Mouse (Mus musculus) embryonic facial prominence, embryonic 14.5 days (tissue): Measurements from ENCODE around the gene Nrip2. TPM values are rescaled to one million over a fixed set of nuclear protein-coding genes. Genes with fewer than 3 reads are reported as not detected.

ENCODE experiments used
- ATAC-seq: fragments of 200-750 bp; cut with Nextera tagmentation; 2 replicates; pipeline ENCODE4 v1.8.0; 2017; ENCODE audit warnings: low read depth, moderate number of reproducible peaks, moderate TSS enrichment
- DNase-seq: peaks from one replicate; pipeline ENCODE4 v3.0.0-alpha.2; 2015; ENCODE audit warnings: low spot score
- H3K27ac ChIP-seq: fragments of 300-500 bp; sonication (generic); replicated peaks from 2 replicates; pipeline ENCODE4 v1.5.1; 2014; ENCODE audit warnings: low read depth, mild to moderate bottlenecking, low read length, moderate library complexity
- H3K27me3 ChIP-seq: fragments of 300-500 bp; sonication (generic); replicated peaks from 2 replicates; pipeline ENCODE4 v1.6.1; 2014; ENCODE audit warnings: low read length; ENCODE audit not compliant: control insufficient read depth, insufficient read depth
- H3K36me3 ChIP-seq: fragments of 300-500 bp; sonication (generic); 2 replicates; pipeline ENCODE4 v1.6.1; 2014; ENCODE audit warnings: low read length, mixed read lengths; ENCODE audit not compliant: control insufficient read depth, insufficient read depth
- H3K4me1 ChIP-seq: fragments of 300-500 bp; sonication (generic); 2 replicates; pipeline ENCODE4 v1.6.1; 2014; ENCODE audit warnings: antibody characterized with exemption, low read length; ENCODE audit not compliant: control insufficient read depth, insufficient read depth
- H3K4me2 ChIP-seq: fragments of 300-500 bp; sonication (generic); 2 replicates; pipeline ENCODE4 v1.6.1; 2014; ENCODE audit warnings: low read depth, mild to moderate bottlenecking, low read length, moderate library complexity, mixed read lengths
- H3K4me3 ChIP-seq: fragments of 300-500 bp; sonication (generic); 2 replicates; pipeline ENCODE4 v1.5.1; 2014; ENCODE audit warnings: low read depth, mild to moderate bottlenecking, low read length
- H3K9ac ChIP-seq: fragments of 300-500 bp; sonication (generic); 2 replicates; pipeline ENCODE4 v1.6.1; 2014; ENCODE audit warnings: low read depth, mild to moderate bottlenecking, low read length, moderate library complexity, mixed read lengths
- H3K9me3 ChIP-seq: fragments of 300-500 bp; sonication (generic); 2 replicates; pipeline ENCODE4 v1.6.1; 2016; ENCODE audit warnings: low read length; ENCODE audit not compliant: control insufficient read depth
- WGBS: fragments of 180-500 bp; shearing (Covaris S2); extraction: QIAGEN DNeasy Blood & Tissue Kit; methylation state at CpG from one replicate; pipeline ENCODE4 v1.1.7; 2014; 5-methylcytosine and 5-hydroxymethylcytosine counted together
- polyA plus RNA-seq: library from polyadenylated mRNA; unstranded; fragments of >200 nt; fragmentation: Nextera tagmentation; extraction: Ambion mirVana; gene quantifications from 2 replicates; pipeline ENCODE4 v1.2.1, GENCODE M21; 2014

Gene Nrip2
- polyA plus RNA-seq, 1 experiment from 2014 or later, result 7.2 TPM

- Histone ChIP-seq H3K9me3 (no peaks in the 10 kb centered on the region), H3K27ac (no peak overlapping the region), H3K9ac (peak overlapping the region; percentile 97), H3K4me2 (peak overlapping the region; percentile 81), H3K36me3 (peaks cover 52% of the 10 kb centered on the region), H3K27me3 (no peaks in the 10 kb centered on the region), H3K4me3 (peak overlapping the region; percentile 99), H3K4me1 (peaks cover 8% of the 10 kb centered on the region; the same call in 1 of the 2 replicates)
- ATAC-seq (no peak), DNase-seq (no peak)
- 91% methylated on average over 8 of the region's 8 CpGs for WGBS
These were observed 37.4 kb downstream of the Nrip2 start for GRCm38 (mm10) chr6:128436356-128437005.

DNA sequence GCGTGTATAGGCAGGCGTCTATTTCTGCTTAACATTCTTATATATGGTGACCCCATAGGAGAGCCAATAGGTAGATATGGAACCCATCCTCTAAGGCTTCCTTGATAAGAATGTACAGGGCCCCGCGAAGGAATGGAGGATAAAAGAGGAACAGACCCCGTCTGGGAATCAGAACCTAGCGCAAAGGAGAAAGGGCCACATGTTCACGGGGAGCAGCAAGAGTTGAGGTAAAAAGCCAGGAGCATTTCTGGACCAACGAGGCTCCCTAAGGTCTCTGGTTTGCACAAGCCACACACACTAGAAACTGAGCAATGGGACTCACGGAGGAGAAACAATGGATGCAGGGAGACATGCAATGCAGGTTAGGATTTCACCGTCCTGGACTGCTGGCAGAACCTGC, 38.2 kb downstream of the Nrip2 start:
- 1% methylated on average over 10 of the region's 10 CpGs for WGBS
- Histone ChIP-seq H3K36me3 (peaks cover 44% of the 10 kb centered on the region), H3K4me3 (peak overlapping the region; percentile 99), H3K9ac (peak overlapping the region; percentile 97), H3K4me2 (peak overlapping the region; percentile 81), H3K9me3 (no peaks in the 10 kb centered on the region), H3K27ac (peak overlapping the region; percentile 94), H3K27me3 (no peaks in the 10 kb centered on the region), H3K4me1 (peaks cover 8% of the 10 kb centered on the region; the same call in 1 of the 2 replicates)
- no peak for DNase-seq
- ATAC-seq, result peak; percentile 8; the same call in 1 of the 2 replicates

- peak overlapping the region; percentile 97 for H3K9ac ChIP-seq
These were observed 38.7 kb downstream of the Nrip2 start for GRCm38 (mm10) chr6:128437731-128438316.

DNA sequence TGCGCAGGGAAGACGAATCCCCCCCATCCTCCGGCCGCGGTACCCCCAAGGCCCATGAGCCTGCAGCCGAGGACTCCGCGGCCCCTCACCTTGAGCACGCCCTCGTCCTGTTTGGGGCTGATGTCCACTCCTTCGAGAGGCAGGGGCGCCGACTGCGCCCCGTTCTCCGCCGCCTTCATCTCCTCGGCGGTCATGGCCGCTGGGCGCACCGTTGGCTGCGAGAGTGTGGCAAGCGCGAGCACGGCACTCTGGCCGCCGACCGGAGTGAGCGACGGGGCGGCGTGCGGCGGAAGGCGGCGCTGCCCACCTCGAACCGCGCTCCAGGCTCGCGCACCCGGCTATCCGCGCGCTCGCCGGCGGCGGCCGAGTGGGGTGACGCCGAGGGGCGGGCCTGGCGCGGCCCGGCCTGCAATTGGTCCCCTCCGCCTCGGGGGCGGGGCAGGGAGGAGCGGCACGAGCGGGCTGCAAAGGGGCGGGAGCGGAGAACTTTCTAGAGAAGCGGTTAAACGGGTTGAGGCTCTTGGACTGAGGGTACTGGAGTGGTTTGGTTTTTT, 39.3 kb downstream of the Nrip2 start, which contains the start of gene Fkbp4:
Gene Fkbp4 (minus strand): TSS at position 361 of the 554 bp plus-strand sequence.
- Histone ChIP-seq H3K27ac (peak within 1 kb of the TSS; percentile 94), H3K4me3 (peak within 1 kb of the TSS; percentile 99), H3K9me3 (no peaks in the 10 kb centered on the region), H3K4me1 (peaks cover 8% of the 10 kb centered on the region; the same call in 1 of the 2 replicates), H3K9ac (peak within 1 kb of the TSS; percentile 97), H3K4me2 (peak within 1 kb of the TSS; percentile 81), H3K36me3 (peaks cover 33% of the 10 kb centered on the region), H3K27me3 (no peaks in the 10 kb centered on the region)
- ATAC-seq (peak; percentile 97), DNase-seq (peak; percentile 97)
- 0% methylated on average over 32 of the region's 67 CpGs for WGBS

More at GRCm38 (mm10) chr6:128437731-128438316, 38.7 kb downstream of the Nrip2 start:
- WGBS, result 1% methylated on average over 16 of the region's 52 CpGs
- ATAC-seq (peak; percentile 71), DNase-seq (peak; percentile 69)
- Histone ChIP-seq H3K4me2 (peak overlapping the region; percentile 81), H3K27ac (peak overlapping the region; percentile 94), H3K9me3 (no peaks in the 10 kb centered on the region), H3K4me3 (peak overlapping the region; percentile 99), H3K36me3 (peaks cover 38% of the 10 kb centered on the region), H3K4me1 (peaks cover 8% of the 10 kb centered on the region; the same call in 1 of the 2 replicates), H3K27me3 (no peaks in the 10 kb centered on the region)

GRCm38 (mm10) chr6:128438871-128439341, 39.8 kb downstream of the Nrip2 start:
- WGBS, result 22% methylated on average over 18 of the region's 18 CpGs
- Histone ChIP-seq H3K9me3 (no peaks in the 10 kb centered on the region), H3K4me1 (peaks cover 8% of the 10 kb centered on the region; the same call in 1 of the 2 replicates), H3K36me3 (peaks cover 27% of the 10 kb centered on the region), H3K27me3 (no peaks in the 10 kb centered on the region), H3K9ac (peak overlapping the region; percentile 97), H3K4me2 (peak overlapping the region; percentile 81), H3K27ac (peak overlapping the region; percentile 74), H3K4me3 (peak overlapping the region; percentile 99)
- peak; percentile 58 for ATAC-seq
- no peak for DNase-seq

- 93% methylated on average over 2 of the region's 2 CpGs for WGBS
- no peak for DNase-seq
These were observed 41.1 kb downstream of the Nrip2 start for GRCm38 (mm10) chr6:128440238-128440637.

GRCm38 (mm10) chr6:128445761-128446535, 46.9 kb downstream of the Nrip2 start:
- no peaks in the 10 kb centered on the region for H3K27me3 ChIP-seq
- H3K4me1 ChIP-seq, result no peaks in the 10 kb centered on the region; the same call in 1 of the 2 replicates
- H3K9ac ChIP-seq, result no peak overlapping the region
- H3K27ac ChIP-seq, result no peak overlapping the region
- peak; percentile 72 for ATAC-seq
- no peaks in the 10 kb centered on the region for H3K36me3 ChIP-seq
- H3K4me3 ChIP-seq, result no peak overlapping the region
- WGBS, result 12% methylated on average over 14 of the region's 14 CpGs
- DNase-seq, result peak; percentile 74
- peak overlapping the region; percentile 38 for H3K4me2 ChIP-seq
- no peaks in the 10 kb centered on the region for H3K9me3 ChIP-seq

More at GRCm38 (mm10) chr6:128440238-128440637, 41.1 kb downstream of the Nrip2 start:
- Histone ChIP-seq H3K9ac (no peak overlapping the region), H3K27ac (no peak overlapping the region), H3K36me3 (peaks cover 14% of the 10 kb centered on the region), H3K4me2 (no peak overlapping the region), H3K9me3 (no peaks in the 10 kb centered on the region), H3K27me3 (no peaks in the 10 kb centered on the region), H3K4me1 (peaks cover 8% of the 10 kb centered on the region; the same call in 1 of the 2 replicates), H3K4me3 (no peak overlapping the region)
- no peak for ATAC-seq

GRCm38 (mm10) chr6:128447063-128447462, 48.0 kb downstream of the Nrip2 start:
- no peak overlapping the region for H3K9ac ChIP-seq
- H3K27me3 ChIP-seq, result no peaks in the 10 kb centered on the region
- H3K4me1 ChIP-seq, result no peaks in the 10 kb centered on the region; the same call in 1 of the 2 replicates
- no peak overlapping the region for H3K4me2 ChIP-seq
- WGBS, result 94% methylated on average over 5 of the region's 5 CpGs
- DNase-seq (no peak), ATAC-seq (no peak)
- no peaks in the 10 kb centered on the region for H3K36me3 ChIP-seq
- H3K4me3 ChIP-seq, result no peak overlapping the region
- H3K9me3 ChIP-seq, result no peaks in the 10 kb centered on the region
- no peak overlapping the region for H3K27ac ChIP-seq
